Mouse (Mus musculus) intestine, embryonic 16.5 days (tissue): ENCODE data around the gene Ociad2. TPM values are rescaled to one million over a fixed set of nuclear protein-coding genes. Genes with fewer than 3 reads are reported as not detected.
A peak's percentile ranks its signal among the peaks of the same experiment; 100 is the strongest.

ENCODE experiments used
- ATAC-seq: fragments of 200-750 bp; cut with Nextera tagmentation; 2 replicates; pipeline ENCODE4 v1.8.0; 2017; ENCODE audit warnings: moderate TSS enrichment, moderate library complexity
- H3K27ac ChIP-seq: fragments of 300-500 bp; sonication (generic); 2 replicates; pipeline ENCODE4 v1.5.1; 2014; ENCODE audit warnings: mild to moderate bottlenecking, low read length
- H3K27me3 ChIP-seq: fragments of 300-500 bp; sonication (generic); replicated peaks from 2 replicates; pipeline ENCODE4 v1.6.1; 2014; ENCODE audit warnings: low read length, control low read depth, mixed read lengths; ENCODE audit not compliant: control insufficient read depth, insufficient read depth
- H3K36me3 ChIP-seq: fragments of 300-500 bp; sonication (generic); 2 replicates; pipeline ENCODE4 v1.6.1; 2014; ENCODE audit warnings: low read length, control low read depth; ENCODE audit not compliant: control insufficient read depth, insufficient read depth
- H3K4me1 ChIP-seq: fragments of 300-500 bp; sonication (generic); 2 replicates; pipeline ENCODE4 v1.6.1; 2014; ENCODE audit warnings: low read length, control low read depth, mixed read lengths; ENCODE audit not compliant: control insufficient read depth, insufficient read depth
- H3K4me2 ChIP-seq: fragments of 300-500 bp; sonication (generic); 2 replicates; pipeline ENCODE4 v1.6.1; 2014; ENCODE audit warnings: low read depth, low read length, control low read depth
- H3K4me3 ChIP-seq: fragments of 300-500 bp; sonication (generic); 2 replicates; pipeline ENCODE4 v1.5.1; 2014; ENCODE audit warnings: mild to moderate bottlenecking, low read length
- H3K9ac ChIP-seq: fragments of 300-500 bp; sonication (generic); 2 replicates; pipeline ENCODE4 v1.6.1; 2014; ENCODE audit warnings: low read depth, low read length
- H3K9me3 ChIP-seq: fragments of 300-500 bp; sonication (generic); 2 replicates; pipeline ENCODE4 v1.6.1; 2016; ENCODE audit warnings: low read length, control low read depth; ENCODE audit not compliant: control insufficient read depth
- WGBS: fragments of 180-500 bp; shearing (Covaris S2); extraction: QIAGEN DNeasy Blood & Tissue Kit; methylation state at CpG from one replicate; pipeline ENCODE4 v1.1.7; 2014; 5-methylcytosine and 5-hydroxymethylcytosine counted together
- polyA plus RNA-seq: library from polyadenylated mRNA; unstranded; fragments of >200 nt; fragmentation: Nextera tagmentation; extraction: Ambion mirVana; gene quantifications from 2 replicates; pipeline ENCODE4 v1.2.1, GENCODE M21; 2015

Gene Ociad2
- polyA plus RNA-seq, result 273 and 289 TPM in 2 replicates

DNA sequence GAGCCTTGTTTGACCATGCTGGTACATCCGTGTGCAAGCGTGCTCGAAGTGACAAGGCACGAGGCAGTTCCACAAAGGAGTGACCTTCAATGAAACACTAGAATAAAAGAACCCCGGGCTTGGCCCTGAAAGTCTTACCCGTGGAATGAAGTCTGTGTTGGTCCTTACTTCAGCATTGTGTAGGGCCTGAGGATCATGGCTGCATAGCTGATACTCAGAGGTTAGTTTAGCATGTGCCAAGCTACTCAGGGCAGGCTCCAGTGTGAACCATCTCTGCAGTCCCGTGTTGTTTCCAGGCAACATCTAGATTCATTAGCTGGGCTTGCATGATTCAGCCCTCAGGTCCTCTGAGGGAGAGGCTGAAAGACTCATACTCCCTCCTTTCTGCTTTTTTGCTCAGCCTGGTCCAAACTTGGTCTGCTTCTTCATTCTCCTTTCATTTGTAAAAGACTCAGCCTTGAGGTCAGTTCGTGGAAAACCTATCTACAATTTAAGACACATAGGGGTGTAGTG lies at the start of gene Ociad2:
Gene Ociad2, minus strand, starts transcription at position 306 of the 513 bp plus-strand sequence.
- 82% methylated on average over 8 of the region's 8 CpGs for WGBS
- Histone ChIP-seq H3K27ac (no peak within 1 kb of the TSS), H3K4me3 (no peak within 1 kb of the TSS), H3K9ac (no peak within 1 kb of the TSS), H3K27me3 (no peaks in the 10 kb centered on the region), H3K9me3 (no peaks in the 10 kb centered on the region), H3K4me2 (no peak within 1 kb of the TSS), H3K4me1 (peaks cover 7% of the 10 kb centered on the region), H3K36me3 (no peaks in the 10 kb centered on the region)
- no peak for ATAC-seq

DNA sequence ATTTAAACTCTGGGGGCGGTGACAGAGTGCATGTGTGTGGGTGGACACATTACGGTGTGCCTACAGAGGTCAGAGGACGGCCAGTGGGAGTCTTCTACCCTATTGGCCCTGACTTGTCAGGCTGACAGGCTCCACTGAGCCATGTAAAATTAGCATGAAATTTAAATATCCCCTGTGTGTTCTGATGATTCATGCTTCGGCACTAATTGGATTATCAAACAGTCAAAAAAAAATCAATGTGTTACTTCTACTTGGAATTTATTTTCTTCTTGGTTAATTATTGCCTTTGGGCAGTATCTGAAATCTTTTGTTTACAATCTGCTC lies 42.8 kb upstream of the Ociad2 start:
- H3K36me3 ChIP-seq, result no peaks in the 10 kb centered on the region
- H3K9me3 ChIP-seq, result no peaks in the 10 kb centered on the region
- H3K4me1 ChIP-seq, result no peaks in the 10 kb centered on the region
- H3K27me3 ChIP-seq, result 0 out of 2 replicates have a peak, but pooled peaks cover 2% of the 10 kb centered on the region
- H3K27ac ChIP-seq, result no peak overlapping the region
- no peak overlapping the region for H3K4me2 ChIP-seq
- no peak for ATAC-seq
- H3K4me3 ChIP-seq, result no peak overlapping the region
- H3K9ac ChIP-seq, result no peak overlapping the region
- WGBS, result 61% methylated on average over 4 of the region's 4 CpGs

DNA sequence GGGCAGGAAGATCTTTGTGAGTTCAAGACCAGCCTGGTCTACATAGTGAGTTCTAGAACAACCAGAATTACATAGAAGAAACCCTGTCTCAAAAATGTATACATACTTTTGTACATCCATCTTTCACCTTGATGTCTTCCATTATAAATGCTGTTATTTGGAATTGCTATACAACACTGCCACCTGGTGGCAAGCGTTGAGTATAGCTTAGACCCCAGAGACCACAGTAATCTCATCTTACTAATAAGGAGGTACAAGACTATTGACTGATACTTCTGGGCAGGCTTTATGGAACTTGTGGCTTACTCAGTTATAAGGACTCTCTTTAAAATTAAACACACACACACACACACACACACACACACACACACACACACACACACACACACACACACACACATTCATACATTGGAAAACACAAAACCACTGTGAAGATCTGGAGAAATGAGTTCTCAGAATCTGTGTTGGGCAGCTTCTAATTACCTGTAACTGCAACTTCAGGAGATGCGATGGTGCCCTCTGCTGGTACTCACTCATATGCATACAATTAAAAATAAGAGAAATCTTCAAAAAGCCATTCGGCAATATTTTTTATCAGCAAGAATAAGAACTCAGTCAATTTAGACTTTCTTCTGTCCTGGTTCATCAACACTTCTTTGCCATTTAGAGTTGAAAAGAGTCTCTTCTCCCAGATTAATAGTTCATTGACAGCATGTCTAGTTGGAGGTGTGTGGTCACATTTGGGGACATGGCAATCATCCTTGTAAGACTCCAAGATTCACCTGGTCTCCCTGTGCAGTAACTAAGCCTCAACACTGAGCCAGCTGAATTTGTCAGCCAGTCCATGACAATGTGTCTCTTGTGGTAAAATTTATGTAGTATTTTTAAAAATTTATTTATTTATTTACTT lies 42.2 kb upstream of the Ociad2 start:
- Histone ChIP-seq H3K9ac (no peak overlapping the region), H3K27ac (no peak overlapping the region), H3K9me3 (no peaks in the 10 kb centered on the region), H3K4me1 (no peaks in the 10 kb centered on the region), H3K27me3 (0 out of 2 replicates have a peak, but pooled peaks cover 2% of the 10 kb centered on the region), H3K36me3 (no peaks in the 10 kb centered on the region), H3K4me2 (no peak overlapping the region), H3K4me3 (no peak overlapping the region)
- no peak for ATAC-seq
- WGBS, result 30% methylated on average over 3 of the region's 3 CpGs

GRCm38 (mm10) chr5:73381976-73382540 lies 41.2 kb upstream of the Ociad2 start:
- H3K4me3 ChIP-seq, result no peak overlapping the region
- 85% methylated on average over 9 of the region's 9 CpGs for WGBS
- no peaks in the 10 kb centered on the region for H3K9me3 ChIP-seq
- H3K4me1 ChIP-seq, result no peaks in the 10 kb centered on the region
- no peaks in the 10 kb centered on the region for H3K36me3 ChIP-seq
- no peak overlapping the region for H3K9ac ChIP-seq
- H3K27me3 ChIP-seq, result 0 out of 2 replicates have a peak, but pooled peaks cover 2% of the 10 kb centered on the region
- no peak for ATAC-seq
- H3K27ac ChIP-seq, result no peak overlapping the region
- H3K4me2 ChIP-seq, result no peak overlapping the region

DNA sequence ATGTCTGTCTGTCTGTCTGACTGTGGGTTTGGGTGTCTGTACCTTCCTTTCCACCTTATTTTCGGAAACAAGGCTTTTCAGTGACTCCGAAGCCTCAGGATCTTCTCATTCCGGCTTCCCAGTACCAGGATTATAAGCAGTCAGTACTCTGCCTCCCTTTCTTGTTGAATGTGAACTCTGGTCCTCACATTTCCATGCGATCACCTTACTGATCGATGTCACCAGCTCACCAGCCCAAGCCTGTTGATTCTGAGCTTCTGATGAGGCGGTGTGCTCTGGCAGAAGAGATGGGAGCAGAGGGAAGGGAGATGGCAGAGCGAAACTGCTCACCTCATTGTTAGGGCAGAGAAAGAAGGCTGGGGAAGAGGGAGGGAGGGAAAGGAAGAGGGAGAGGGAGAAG lies 40.7 kb upstream of the Ociad2 start:
- Histone ChIP-seq H3K36me3 (no peaks in the 10 kb centered on the region), H3K9ac (no peak overlapping the region), H3K4me1 (no peaks in the 10 kb centered on the region), H3K4me3 (no peak overlapping the region), H3K27me3 (0 out of 2 replicates have a peak, but pooled peaks cover 2% of the 10 kb centered on the region), H3K4me2 (no peak overlapping the region), H3K27ac (no peak overlapping the region), H3K9me3 (no peaks in the 10 kb centered on the region)
- WGBS, result 83% methylated on average over 7 of the region's 7 CpGs
- ATAC-seq, result no peak

DNA sequence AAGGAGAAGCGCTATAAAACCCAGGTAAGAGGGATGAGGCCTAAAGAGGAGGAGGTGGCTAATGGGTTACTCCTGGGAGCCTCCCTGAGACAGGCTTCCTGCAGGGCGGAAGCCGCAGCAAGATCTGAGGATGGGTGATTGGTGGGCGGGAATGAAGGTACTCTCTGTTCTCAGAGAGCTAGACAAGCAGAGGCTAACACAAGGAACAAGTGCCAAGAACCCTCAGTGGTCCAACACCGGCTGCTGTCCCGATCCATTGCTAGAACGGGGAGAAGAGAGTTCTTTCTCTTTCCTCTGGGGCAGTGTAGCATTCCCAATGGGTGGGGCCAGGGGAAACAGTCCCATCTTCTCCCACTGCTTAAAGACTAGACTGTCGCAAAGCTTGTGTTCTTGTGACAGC lies 40.0 kb upstream of the Ociad2 start:
- no peaks in the 10 kb centered on the region for H3K4me1 ChIP-seq
- H3K9me3 ChIP-seq, result no peaks in the 10 kb centered on the region
- no peak for ATAC-seq
- H3K36me3 ChIP-seq, result no peaks in the 10 kb centered on the region
- 0 out of 2 replicates have a peak, but pooled peaks cover 2% of the 10 kb centered on the region for H3K27me3 ChIP-seq
- 51% methylated on average over 8 of the region's 8 CpGs for WGBS
- H3K4me3 ChIP-seq, result no peak overlapping the region
- H3K9ac ChIP-seq, result no peak overlapping the region
- H3K27ac ChIP-seq, result no peak overlapping the region
- no peak overlapping the region for H3K4me2 ChIP-seq

GRCm38 (mm10) chr5:73379908-73380307 lies 39.1 kb upstream of the Ociad2 start:
- H3K4me3 ChIP-seq, result no peak overlapping the region
- no peak overlapping the region for H3K4me2 ChIP-seq
- no peaks in the 10 kb centered on the region for H3K36me3 ChIP-seq
- no peaks in the 10 kb centered on the region for H3K9me3 ChIP-seq
- no peak overlapping the region for H3K9ac ChIP-seq
- 19% methylated on average over 3 of the region's 3 CpGs for WGBS
- H3K27ac ChIP-seq, result no peak overlapping the region
- 0 out of 2 replicates have a peak, but pooled peaks cover 2% of the 10 kb centered on the region for H3K27me3 ChIP-seq
- H3K4me1 ChIP-seq, result no peaks in the 10 kb centered on the region
- ATAC-seq, result peak; percentile 85

GRCm38 (mm10) chr5:73376491-73376890 lies 35.7 kb upstream of the Ociad2 start:
- Histone ChIP-seq H3K27ac (no peak overlapping the region), H3K36me3 (no peaks in the 10 kb centered on the region), H3K9ac (no peak overlapping the region), H3K9me3 (no peaks in the 10 kb centered on the region), H3K4me2 (no peak overlapping the region), H3K4me1 (no peaks in the 10 kb centered on the region), H3K27me3 (0 out of 2 replicates have a peak, but pooled peaks cover 2% of the 10 kb centered on the region), H3K4me3 (no peak overlapping the region)
- ATAC-seq, result no peak
- 86% methylated on average over 7 of the region's 7 CpGs for WGBS

- no peak overlapping the region for H3K9ac ChIP-seq
- H3K4me2 ChIP-seq, result no peak overlapping the region
- H3K4me1 ChIP-seq, result no peaks in the 10 kb centered on the region
- WGBS, result 83% methylated on average over 9 of the region's 9 CpGs
- H3K27me3 ChIP-seq, result 0 out of 2 replicates have a peak, but pooled peaks cover 2% of the 10 kb centered on the region
- H3K36me3 ChIP-seq, result no peaks in the 10 kb centered on the region
- H3K4me3 ChIP-seq, result no peak overlapping the region
- H3K9me3 ChIP-seq, result no peaks in the 10 kb centered on the region
- H3K27ac ChIP-seq, result no peak overlapping the region
- ATAC-seq, result no peak
These were observed 35.2 kb upstream of the Ociad2 start for GRCm38 (mm10) chr5:73376041-73376440.
